Mouse (Mus musculus): ENCODE results near the gene Slc2a3. TPM values are rescaled to one million over a fixed set of nuclear protein-coding genes. Genes with fewer than 3 reads are reported as not detected.
A peak's percentile ranks its signal among the peaks of the same experiment; 100 is the strongest.
"Not testable (repeated sequence)": the region's sequence is repeated elsewhere in the genome, so short reads cannot be mapped to it uniquely, and the experiment has no call there.

Slc2a3 gene
- polyA plus RNA-seq, 1 experiment from 2014 or later, result 24.4 TPM

- H3K27ac ChIP-seq (ENCODE audit: low read depth, low read length), result no peak overlapping the region
- ATAC-seq (ENCODE audit: low FRiP score), result no peak
- H3K27me3 ChIP-seq (ENCODE audit: control insufficient read depth, insufficient read depth, low read length), result peaks cover 6% of the 10 kb centered on the region
- 40% methylated on average over 5 of the region's 5 CpGs for WGBS
- no peak overlapping the region for H3K9ac ChIP-seq (ENCODE audit: low read length)
- no peak for DNase-seq (ENCODE audit: low spot score, missing footprints)
- H3K9me3 ChIP-seq (ENCODE audit: control insufficient read depth, low read length), result no peaks in the 10 kb centered on the region
- H3K36me3 ChIP-seq (ENCODE audit: control insufficient read depth, insufficient read depth, low read length), result no peaks in the 10 kb centered on the region
- no peak overlapping the region for H3K4me2 ChIP-seq
- no peak overlapping the region for H3K4me3 ChIP-seq (ENCODE audit: low read depth, low read length)
- H3K4me1 ChIP-seq (ENCODE audit: control insufficient read depth, insufficient read depth, low read length), result peaks cover 15% of the 10 kb centered on the region; the same call in 1 of the 2 replicates
These were observed 33.2 kb downstream of the Slc2a3 start for GRCm38 (mm10) chr6:122768256-122768655.

- 47% methylated on average over 3 of the region's 3 CpGs for WGBS
- H3K4me3 ChIP-seq (ENCODE audit: low read depth, low read length); H3K9me3 ChIP-seq (ENCODE audit: control insufficient read depth, low read length); H3K4me2 ChIP-seq; H3K27ac ChIP-seq (ENCODE audit: low read depth, low read length); H3K36me3 ChIP-seq (ENCODE audit: control insufficient read depth, insufficient read depth, low read length); ATAC-seq (ENCODE audit: low FRiP score); H3K9ac ChIP-seq (ENCODE audit: low read length); DNase-seq (ENCODE audit: low spot score, missing footprints); H3K27me3 ChIP-seq (ENCODE audit: control insufficient read depth, insufficient read depth, low read length): not testable (repeated sequence)
- peaks cover 15% of the 10 kb centered on the region; the same call in 1 of the 2 replicates for H3K4me1 ChIP-seq (ENCODE audit: control insufficient read depth, insufficient read depth, low read length)
These were observed 34.4 kb downstream of the Slc2a3 start for GRCm38 (mm10) chr6:122767012-122767411.

GRCm38 (mm10) chr6:122766145-122766968 lies 35.1 kb downstream of the Slc2a3 start:
- ATAC-seq (ENCODE audit: low FRiP score), result no peak
- Histone ChIP-seq H3K27ac (ENCODE audit: low read depth, low read length) (no peak overlapping the region), H3K9me3 (ENCODE audit: control insufficient read depth, low read length) (no peaks in the 10 kb centered on the region), H3K4me2 (no peak overlapping the region), H3K36me3 (ENCODE audit: control insufficient read depth, insufficient read depth, low read length) (no peaks in the 10 kb centered on the region), H3K4me3 (ENCODE audit: low read depth, low read length) (no peak overlapping the region), H3K4me1 (ENCODE audit: control insufficient read depth, insufficient read depth, low read length) (peaks cover 15% of the 10 kb centered on the region; the same call in 1 of the 2 replicates), H3K27me3 (ENCODE audit: control insufficient read depth, insufficient read depth, low read length) (peaks cover 7% of the 10 kb centered on the region), H3K9ac (ENCODE audit: low read length) (no peak overlapping the region; the same call in 1 of the 2 replicates)
- 20% methylated on average over 5 of the region's 5 CpGs for WGBS
- no peak for DNase-seq (ENCODE audit: low spot score, missing footprints)

GRCm38 (mm10) chr6:122765298-122765956 lies 36.0 kb downstream of the Slc2a3 start:
- Histone ChIP-seq H3K36me3 (ENCODE audit: control insufficient read depth, insufficient read depth, low read length) (no peaks in the 10 kb centered on the region), H3K27me3 (ENCODE audit: control insufficient read depth, insufficient read depth, low read length) (peaks cover 7% of the 10 kb centered on the region), H3K9me3 (ENCODE audit: control insufficient read depth, low read length) (no peaks in the 10 kb centered on the region), H3K4me1 (ENCODE audit: control insufficient read depth, insufficient read depth, low read length) (peaks cover 15% of the 10 kb centered on the region; the same call in 1 of the 2 replicates), H3K9ac (ENCODE audit: low read length) (peak overlapping the region; percentile 69), H3K4me2 (peak overlapping the region; percentile 85), H3K4me3 (ENCODE audit: low read depth, low read length) (peak overlapping the region; percentile 47), H3K27ac (ENCODE audit: low read depth, low read length) (peak overlapping the region; percentile 69)
- 1% methylated on average over 9 of the region's 9 CpGs for WGBS
- ATAC-seq (ENCODE audit: low FRiP score) (no peak), DNase-seq (ENCODE audit: low spot score, missing footprints) (peak; percentile 81)

GRCm38 (mm10) chr6:122764446-122765297 lies 36.8 kb downstream of the Slc2a3 start:
- peak overlapping the region; percentile 69 for H3K27ac ChIP-seq (ENCODE audit: low read depth, low read length)
- peak overlapping the region; percentile 47 for H3K4me3 ChIP-seq (ENCODE audit: low read depth, low read length)
- H3K9ac ChIP-seq (ENCODE audit: low read length), result peak overlapping the region; percentile 69
- peak; percentile 94 for DNase-seq (ENCODE audit: low spot score, missing footprints)
- H3K9me3 ChIP-seq (ENCODE audit: control insufficient read depth, low read length), result no peaks in the 10 kb centered on the region
- WGBS, result under 1% methylated on average over 56 of the region's 56 CpGs
- H3K27me3 ChIP-seq (ENCODE audit: control insufficient read depth, insufficient read depth, low read length), result peaks cover 7% of the 10 kb centered on the region
- peaks cover 11% of the 10 kb centered on the region; the same call in 1 of the 2 replicates for H3K4me1 ChIP-seq (ENCODE audit: control insufficient read depth, insufficient read depth, low read length)
- peak overlapping the region; percentile 85 for H3K4me2 ChIP-seq
- ATAC-seq (ENCODE audit: low FRiP score), result peak; percentile 83
- H3K36me3 ChIP-seq (ENCODE audit: control insufficient read depth, insufficient read depth, low read length), result no peaks in the 10 kb centered on the region

GRCm38 (mm10) chr6:122763844-122764445 lies 37.5 kb downstream of the Slc2a3 start:
- Histone ChIP-seq H3K9ac (ENCODE audit: low read length) (peak overlapping the region; percentile 69), H3K4me1 (ENCODE audit: control insufficient read depth, insufficient read depth, low read length) (peaks cover 11% of the 10 kb centered on the region; the same call in 1 of the 2 replicates), H3K4me2 (peak overlapping the region; percentile 85), H3K27ac (ENCODE audit: low read depth, low read length) (no peak overlapping the region; the same call in 1 of the 2 replicates), H3K9me3 (ENCODE audit: control insufficient read depth, low read length) (no peaks in the 10 kb centered on the region), H3K4me3 (ENCODE audit: low read depth, low read length) (peak overlapping the region; percentile 47), H3K27me3 (ENCODE audit: control insufficient read depth, insufficient read depth, low read length) (peaks cover 7% of the 10 kb centered on the region), H3K36me3 (ENCODE audit: control insufficient read depth, insufficient read depth, low read length) (no peaks in the 10 kb centered on the region)
- ATAC-seq (ENCODE audit: low FRiP score) (peak; percentile 0; the same call in 1 of the 2 replicates), DNase-seq (ENCODE audit: low spot score, missing footprints) (no peak)
- 34% methylated on average over 17 of the region's 17 CpGs for WGBS

- WGBS, result 82% methylated on average over 11 of the region's 11 CpGs
- DNase-seq (ENCODE audit: low spot score, missing footprints), result no peak
- Histone ChIP-seq H3K4me3 (ENCODE audit: low read depth, low read length) (no peak overlapping the region), H3K36me3 (ENCODE audit: control insufficient read depth, insufficient read depth, low read length) (no peaks in the 10 kb centered on the region), H3K4me1 (ENCODE audit: control insufficient read depth, insufficient read depth, low read length) (peaks cover 11% of the 10 kb centered on the region; the same call in 1 of the 2 replicates), H3K4me2 (no peak overlapping the region), H3K9me3 (ENCODE audit: control insufficient read depth, low read length) (no peaks in the 10 kb centered on the region), H3K9ac (ENCODE audit: low read length) (no peak overlapping the region), H3K27ac (ENCODE audit: low read depth, low read length) (no peak overlapping the region), H3K27me3 (ENCODE audit: control insufficient read depth, insufficient read depth, low read length) (peaks cover 7% of the 10 kb centered on the region)
- ATAC-seq (ENCODE audit: low FRiP score), result no peak
These were observed 38.3 kb downstream of the Slc2a3 start for GRCm38 (mm10) chr6:122762952-122763700.

GRCm38 (mm10) chr6:122762480-122762879 lies 39.0 kb downstream of the Slc2a3 start:
- Histone ChIP-seq H3K27me3 (ENCODE audit: control insufficient read depth, insufficient read depth, low read length) (peaks cover 7% of the 10 kb centered on the region), H3K4me2 (no peak overlapping the region), H3K27ac (ENCODE audit: low read depth, low read length) (no peak overlapping the region), H3K9me3 (ENCODE audit: control insufficient read depth, low read length) (no peaks in the 10 kb centered on the region), H3K4me1 (ENCODE audit: control insufficient read depth, insufficient read depth, low read length) (peaks cover 11% of the 10 kb centered on the region; the same call in 1 of the 2 replicates), H3K36me3 (ENCODE audit: control insufficient read depth, insufficient read depth, low read length) (no peaks in the 10 kb centered on the region), H3K9ac (ENCODE audit: low read length) (no peak overlapping the region), H3K4me3 (ENCODE audit: low read depth, low read length) (no peak overlapping the region)
- 80% methylated on average over 3 of the region's 3 CpGs for WGBS
- DNase-seq (ENCODE audit: low spot score, missing footprints) (no peak), ATAC-seq (ENCODE audit: low FRiP score) (no peak)
